Mouse (Mus musculus): Measurements from ENCODE around the gene Taf1a. TPM values are rescaled to one million over a fixed set of nuclear protein-coding genes. Genes with fewer than 3 reads are reported as not detected.

Taf1a gene
- polyA plus RNA-seq, 1 experiment from 2014 or later: 14.8 TPM

- Histone ChIP-seq H3K4me1 (ENCODE audit: control insufficient read depth, insufficient read depth, low read length) (peaks cover 3% of the 10 kb centered on the region; the same call in 1 of the 2 replicates), H3K27ac (ENCODE audit: low read depth, low read length) (no peak overlapping the region), H3K9ac (ENCODE audit: low read depth, low read length) (no peak overlapping the region), H3K9me3 (replicated peaks; ENCODE audit: control insufficient read depth, low read length) (no peaks in the 10 kb centered on the region), H3K36me3 (ENCODE audit: control insufficient read depth, insufficient read depth, low read length) (peaks cover 15% of the 10 kb centered on the region), H3K4me2 (no peak overlapping the region), H3K4me3 (ENCODE audit: low read depth, low read length) (no peak overlapping the region), H3K27me3 (ENCODE audit: control insufficient read depth, insufficient read depth, low read length) (no peaks in the 10 kb centered on the region)
- ATAC-seq (replicated peaks; ENCODE audit: insufficient number of reproducible peaks, low FRiP score, low TSS enrichment): no peak
- 77% methylated on average over 14 of the region's 14 CpGs for WGBS (ENCODE audit: insufficient replicate concordance)
These were observed 25.8 kb upstream of the Taf1a start for GRCm38 (mm10) chr1:183362729-183363576.

- H3K36me3 ChIP-seq (ENCODE audit: control insufficient read depth, insufficient read depth, low read length): peaks cover 13% of the 10 kb centered on the region
- WGBS (ENCODE audit: insufficient replicate concordance): 85% methylated on average over 5 of the region's 5 CpGs
These were observed 25.3 kb upstream of the Taf1a start for GRCm38 (mm10) chr1:183363577-183363867.

GRCm38 (mm10) chr1:183366361-183366760 is 22.4 kb upstream of the Taf1a start:
- H3K27me3 ChIP-seq (ENCODE audit: control insufficient read depth, insufficient read depth, low read length): no peaks in the 10 kb centered on the region
- WGBS (ENCODE audit: insufficient replicate concordance): 92% methylated on average over 5 of the region's 5 CpGs
- no peak overlapping the region for H3K9ac ChIP-seq (ENCODE audit: low read depth, low read length)
- H3K4me2 ChIP-seq: no peak overlapping the region
- peaks cover 7% of the 10 kb centered on the region for H3K4me1 ChIP-seq (ENCODE audit: control insufficient read depth, insufficient read depth, low read length)
- H3K4me3 ChIP-seq (ENCODE audit: low read depth, low read length): no peak overlapping the region
- no peak overlapping the region for H3K27ac ChIP-seq (ENCODE audit: low read depth, low read length)
- no peak for ATAC-seq (replicated peaks; ENCODE audit: insufficient number of reproducible peaks, low FRiP score, low TSS enrichment)
- H3K36me3 ChIP-seq (ENCODE audit: control insufficient read depth, insufficient read depth, low read length): peaks cover 8% of the 10 kb centered on the region
- H3K9me3 ChIP-seq (replicated peaks; ENCODE audit: control insufficient read depth, low read length): no peaks in the 10 kb centered on the region

More at GRCm38 (mm10) chr1:183363577-183363867, 25.3 kb upstream of the Taf1a start:
- H3K27ac ChIP-seq (ENCODE audit: low read depth, low read length): no peak overlapping the region
- no peaks in the 10 kb centered on the region for H3K27me3 ChIP-seq (ENCODE audit: control insufficient read depth, insufficient read depth, low read length)
- H3K9me3 ChIP-seq (replicated peaks; ENCODE audit: control insufficient read depth, low read length): no peaks in the 10 kb centered on the region
- no peak overlapping the region for H3K4me3 ChIP-seq (ENCODE audit: low read depth, low read length)
- ATAC-seq (replicated peaks; ENCODE audit: insufficient number of reproducible peaks, low FRiP score, low TSS enrichment): no peak
- H3K4me1 ChIP-seq (ENCODE audit: control insufficient read depth, insufficient read depth, low read length): peaks cover 6% of the 10 kb centered on the region; the same call in 1 of the 2 replicates
- H3K9ac ChIP-seq (ENCODE audit: low read depth, low read length): no peak overlapping the region
- H3K4me2 ChIP-seq: no peak overlapping the region

DNA sequence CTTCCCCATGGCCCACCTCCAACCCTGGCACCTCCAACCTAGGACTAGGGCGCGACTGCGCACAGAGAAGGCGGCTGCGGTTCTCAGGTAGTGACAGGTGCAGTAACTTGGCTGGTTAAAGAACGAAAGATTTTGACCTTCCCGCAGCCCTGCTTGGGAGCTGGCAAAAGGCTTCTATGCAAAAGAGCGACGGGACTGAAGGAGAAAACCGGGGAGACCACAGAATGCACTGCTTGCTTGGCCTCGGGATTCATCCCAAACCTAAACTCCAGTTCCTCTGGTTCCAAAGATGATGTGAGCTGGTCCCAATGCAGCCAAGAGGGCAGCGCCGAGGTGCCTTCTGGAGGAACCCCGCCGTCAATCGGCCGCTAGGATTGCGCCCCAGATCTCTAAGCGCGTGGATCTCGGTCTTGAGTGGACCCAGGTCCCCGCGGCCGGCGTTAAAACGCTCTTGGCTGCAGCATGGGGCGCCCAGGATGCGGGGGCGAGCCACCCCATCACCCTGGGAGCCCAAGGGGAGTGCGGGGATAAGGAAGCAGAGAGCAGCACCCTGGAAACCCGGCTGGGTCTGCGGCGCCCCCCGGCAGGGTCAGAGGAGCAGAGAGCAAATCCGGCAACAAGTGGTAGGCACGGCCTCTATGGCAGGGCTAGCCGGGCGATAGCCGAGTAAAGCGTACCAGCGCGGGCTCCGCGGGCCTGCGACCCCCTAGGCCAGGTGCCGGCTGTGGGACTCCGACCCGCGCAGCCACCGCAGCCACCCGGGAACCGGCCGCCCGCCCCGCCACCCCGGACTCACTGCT is 20.0 kb upstream of the Taf1a start:
- 2% methylated on average over 51 of the region's 56 CpGs for WGBS (ENCODE audit: insufficient replicate concordance)
- Histone ChIP-seq H3K9me3 (replicated peaks; ENCODE audit: control insufficient read depth, low read length) (no peaks in the 10 kb centered on the region), H3K27me3 (ENCODE audit: control insufficient read depth, insufficient read depth, low read length) (no peaks in the 10 kb centered on the region), H3K9ac (ENCODE audit: low read depth, low read length) (peak overlapping the region; percentile 84), H3K4me3 (ENCODE audit: low read depth, low read length) (peak overlapping the region; percentile 79), H3K27ac (ENCODE audit: low read depth, low read length) (peak overlapping the region; percentile 46), H3K4me1 (ENCODE audit: control insufficient read depth, insufficient read depth, low read length) (peaks cover 7% of the 10 kb centered on the region), H3K4me2 (peak overlapping the region; percentile 71), H3K36me3 (ENCODE audit: control insufficient read depth, insufficient read depth, low read length) (peaks cover 4% of the 10 kb centered on the region)
- ATAC-seq (replicated peaks; ENCODE audit: insufficient number of reproducible peaks, low FRiP score, low TSS enrichment): peak; percentile 66

DNA sequence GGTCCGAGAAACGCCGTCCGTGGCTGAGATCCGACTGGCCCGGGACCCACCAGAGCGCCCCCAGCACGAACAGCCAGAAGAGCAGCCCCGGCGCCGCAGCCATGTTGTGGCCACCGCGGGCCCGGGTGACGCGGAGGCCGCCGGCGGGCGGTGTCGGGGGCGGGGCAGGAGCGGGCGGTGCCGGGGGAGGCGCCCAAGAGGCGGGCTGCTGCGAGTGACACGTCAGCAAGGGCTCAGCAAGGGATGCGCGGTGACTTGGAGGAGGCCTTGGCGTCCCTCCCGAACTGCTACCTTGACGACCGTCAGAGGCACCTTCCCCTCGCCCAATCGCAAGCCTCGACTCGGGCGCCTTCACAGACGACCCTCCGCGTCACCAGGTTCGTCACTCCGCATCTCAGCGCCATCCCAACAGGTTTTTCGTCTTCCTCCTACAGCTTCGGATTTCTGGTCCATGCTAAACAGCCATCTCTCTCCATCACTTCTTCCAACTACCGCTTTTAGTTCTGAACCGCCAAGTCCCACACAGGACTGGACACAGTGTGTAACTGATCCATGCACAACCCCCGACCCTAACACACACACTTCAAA is 19.3 kb upstream of the Taf1a start, which contains the start of gene Mia3:
TSS of gene Mia3 (minus strand) at position 127 of the 588 bp plus-strand sequence.
- H3K4me3 ChIP-seq (ENCODE audit: low read depth, low read length): peak within 1 kb of the TSS; percentile 79
- peak within 1 kb of the TSS; percentile 84 for H3K9ac ChIP-seq (ENCODE audit: low read depth, low read length)
- ATAC-seq (replicated peaks; ENCODE audit: insufficient number of reproducible peaks, low FRiP score, low TSS enrichment): peak; percentile 99
- peak within 1 kb of the TSS; percentile 71 for H3K4me2 ChIP-seq
- WGBS (ENCODE audit: insufficient replicate concordance): under 1% methylated on average over 51 of the region's 51 CpGs
- no peaks in the 10 kb centered on the region for H3K27me3 ChIP-seq (ENCODE audit: control insufficient read depth, insufficient read depth, low read length)
- peaks cover 7% of the 10 kb centered on the region for H3K4me1 ChIP-seq (ENCODE audit: control insufficient read depth, insufficient read depth, low read length)
- H3K9me3 ChIP-seq (replicated peaks; ENCODE audit: control insufficient read depth, low read length): no peaks in the 10 kb centered on the region
- peak within 1 kb of the TSS; percentile 46 for H3K27ac ChIP-seq (ENCODE audit: low read depth, low read length)
- H3K36me3 ChIP-seq (ENCODE audit: control insufficient read depth, insufficient read depth, low read length): peaks cover 2% of the 10 kb centered on the region; the same call in 1 of the 2 replicates

- 73% methylated on average over 5 of the region's 5 CpGs for WGBS (ENCODE audit: insufficient replicate concordance)
- no peaks in the 10 kb centered on the region for H3K27me3 ChIP-seq (ENCODE audit: control insufficient read depth, insufficient read depth, low read length)
- H3K36me3 ChIP-seq (ENCODE audit: control insufficient read depth, insufficient read depth, low read length): no peaks in the 10 kb centered on the region
- H3K4me3 ChIP-seq (ENCODE audit: low read depth, low read length): no peak overlapping the region
- no peak overlapping the region for H3K4me2 ChIP-seq
- H3K4me1 ChIP-seq (ENCODE audit: control insufficient read depth, insufficient read depth, low read length): no peaks in the 10 kb centered on the region; the same call in 1 of the 2 replicates
- no peak overlapping the region for H3K27ac ChIP-seq (ENCODE audit: low read depth, low read length)
- H3K9ac ChIP-seq (ENCODE audit: low read depth, low read length): no peak overlapping the region
- ATAC-seq (replicated peaks; ENCODE audit: insufficient number of reproducible peaks, low FRiP score, low TSS enrichment): no peak
- H3K9me3 ChIP-seq (replicated peaks; ENCODE audit: control insufficient read depth, low read length): peaks cover 3% of the 10 kb centered on the region; the same call in 1 of the 2 replicates
These were observed 14.1 kb upstream of the Taf1a start for GRCm38 (mm10) chr1:183374728-183375127.

DNA sequence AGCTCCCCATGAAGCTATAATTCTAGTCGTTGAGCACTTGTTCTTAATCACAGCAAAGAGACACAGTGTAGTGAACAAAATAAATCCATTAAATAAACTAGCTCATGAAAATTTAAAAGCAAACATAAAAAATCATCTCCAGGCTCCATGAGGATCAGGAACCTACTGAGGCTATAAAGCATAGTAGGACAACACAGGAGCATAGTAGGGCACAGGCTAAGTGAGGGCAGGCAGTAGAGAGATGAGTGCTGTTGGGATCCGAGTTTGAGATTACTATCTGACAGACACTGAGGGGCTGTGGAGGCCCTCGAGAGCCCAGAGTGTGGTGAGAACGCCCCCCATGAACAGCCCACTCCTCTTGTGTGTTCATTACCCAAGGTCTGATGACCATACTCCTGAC is 11.7 kb upstream of the Taf1a start:
- no peak overlapping the region for H3K9ac ChIP-seq (ENCODE audit: low read depth, low read length)
- H3K4me3 ChIP-seq (ENCODE audit: low read depth, low read length): no peak overlapping the region
- no peak overlapping the region for H3K27ac ChIP-seq (ENCODE audit: low read depth, low read length)
- ATAC-seq (replicated peaks; ENCODE audit: insufficient number of reproducible peaks, low FRiP score, low TSS enrichment): no peak
- no peaks in the 10 kb centered on the region for H3K27me3 ChIP-seq (ENCODE audit: control insufficient read depth, insufficient read depth, low read length)
- H3K4me2 ChIP-seq: no peak overlapping the region
- H3K9me3 ChIP-seq (replicated peaks; ENCODE audit: control insufficient read depth, low read length): peaks cover 3% of the 10 kb centered on the region; the same call in 1 of the 2 replicates
- no peaks in the 10 kb centered on the region for H3K36me3 ChIP-seq (ENCODE audit: control insufficient read depth, insufficient read depth, low read length)
- WGBS (ENCODE audit: insufficient replicate concordance): 73% methylated on average over 4 of the region's 4 CpGs
- no peaks in the 10 kb centered on the region for H3K4me1 ChIP-seq (ENCODE audit: control insufficient read depth, insufficient read depth, low read length)

- Histone ChIP-seq H3K9me3 (replicated peaks; ENCODE audit: control insufficient read depth, low read length) (peaks cover 3% of the 10 kb centered on the region; the same call in 1 of the 2 replicates), H3K4me3 (ENCODE audit: low read depth, low read length) (no peak overlapping the region), H3K27ac (ENCODE audit: low read depth, low read length) (no peak overlapping the region), H3K4me2 (no peak overlapping the region), H3K27me3 (ENCODE audit: control insufficient read depth, insufficient read depth, low read length) (0 out of 2 replicates have a peak, but pooled peaks cover 2% of the 10 kb centered on the region), H3K9ac (ENCODE audit: low read depth, low read length) (no peak overlapping the region), H3K36me3 (ENCODE audit: control insufficient read depth, insufficient read depth, low read length) (no peaks in the 10 kb centered on the region), H3K4me1 (ENCODE audit: control insufficient read depth, insufficient read depth, low read length) (no peaks in the 10 kb centered on the region)
- WGBS (ENCODE audit: insufficient replicate concordance): 68% methylated on average over 10 of the region's 10 CpGs
- ATAC-seq (replicated peaks; ENCODE audit: insufficient number of reproducible peaks, low FRiP score, low TSS enrichment): no peak
These were observed 10.3 kb upstream of the Taf1a start for GRCm38 (mm10) chr1:183378321-183378941.

Data from heart, embryonic 11.5 days (tissue).